Mouse (Mus musculus): ENCODE data around the gene Dis3l2.

The Dis3l2 gene

GRCm38 (mm10) chr1:86703300-86703964 is at the start of gene Dis3l2:
Gene Dis3l2 (plus strand): TSS chr1:86703808.
- DNase-seq (ENCODE audit: low spot score), result peak; percentile 50

- DNase-seq (ENCODE audit: low spot score), result no peak
Observed at GRCm38 (mm10) chr1:86657071-86657470, 46.5 kb upstream of the Dis3l2 start.

- no peak for DNase-seq (ENCODE audit: low spot score)
Observed at GRCm38 (mm10) chr1:86665091-86665490, 38.5 kb upstream of the Dis3l2 start.

GRCm38 (mm10) chr1:86669552-86670273 is 33.9 kb upstream of the Dis3l2 start:
- DNase-seq (ENCODE audit: low spot score), result peak; percentile 27

- peak; percentile 39 for DNase-seq (ENCODE audit: low spot score)
Observed at GRCm38 (mm10) chr1:86670279-86671038, 33.1 kb upstream of the Dis3l2 start, which contains the start of gene Nppc. Gene Nppc (minus strand): TSS chr1:86670571.

GRCm38 (mm10) chr1:86674385-86674784 is 29.2 kb upstream of the Dis3l2 start:
- no peak for DNase-seq (ENCODE audit: low spot score)

- DNase-seq (ENCODE audit: low spot score), result no peak
Observed at GRCm38 (mm10) chr1:86675126-86675525, 28.5 kb upstream of the Dis3l2 start.

- no peak for DNase-seq (ENCODE audit: low spot score)
Observed at GRCm38 (mm10) chr1:86677624-86678023, 26.0 kb upstream of the Dis3l2 start.

GRCm38 (mm10) chr1:86678667-86679066 is 24.9 kb upstream of the Dis3l2 start:
- no peak for DNase-seq (ENCODE audit: low spot score)

- DNase-seq (ENCODE audit: low spot score), result no peak
Observed at GRCm38 (mm10) chr1:86687236-86687635, 16.4 kb upstream of the Dis3l2 start.

GRCm38 (mm10) chr1:86691027-86691426 is 12.6 kb upstream of the Dis3l2 start:
- DNase-seq (ENCODE audit: low spot score), result no peak

GRCm38 (mm10) chr1:86696948-86697347 is 6.7 kb upstream of the Dis3l2 start:
- DNase-seq (ENCODE audit: low spot score), result no peak

GRCm38 (mm10) chr1:86698721-86699120 is 4.9 kb upstream of the Dis3l2 start:
- DNase-seq (ENCODE audit: low spot score), result no peak

GRCm38 (mm10) chr1:86699346-86700136 is 4.1 kb upstream of the Dis3l2 start:
- DNase-seq (ENCODE audit: low spot score), result no peak

- no peak for DNase-seq (ENCODE audit: low spot score)
Observed at GRCm38 (mm10) chr1:86700367-86700766, 3.2 kb upstream of the Dis3l2 start.

- DNase-seq (ENCODE audit: low spot score), result no peak
Observed at GRCm38 (mm10) chr1:86703965-86704326, 338 bp downstream of the Dis3l2 start.

- DNase-seq (ENCODE audit: low spot score), result no peak
Observed at GRCm38 (mm10) chr1:86705461-86705860, 1.9 kb downstream of the Dis3l2 start.

- no peak for DNase-seq (ENCODE audit: low spot score)
Observed at GRCm38 (mm10) chr1:86709546-86709945, 5.9 kb downstream of the Dis3l2 start.

GRCm38 (mm10) chr1:86712045-86712444 is 8.4 kb downstream of the Dis3l2 start:
- DNase-seq (ENCODE audit: low spot score), result no peak

- no peak for DNase-seq (ENCODE audit: low spot score)
Observed at GRCm38 (mm10) chr1:86713054-86713453, 9.4 kb downstream of the Dis3l2 start.

- no peak for DNase-seq (ENCODE audit: low spot score)
Observed at GRCm38 (mm10) chr1:86718190-86718589, 14.6 kb downstream of the Dis3l2 start.

GRCm38 (mm10) chr1:86719391-86719790 is 15.8 kb downstream of the Dis3l2 start:
- no peak for DNase-seq (ENCODE audit: low spot score)
